Mouse (Mus musculus) cerebellum, adult 2 months (tissue): Measurements from ENCODE around the gene Fbxo22.

Experiments
- CTCF ChIP-seq: fragments of 200-500 bp; IDR thresholded peaks from 2 replicates; pipeline ENCODE4 v1.5.1; 2011; ENCODE audit warnings: low read depth, mild to moderate bottlenecking, control low read depth, low read length, moderate library complexity, borderline replicate concordance; ENCODE audit not compliant: insufficient read depth
- POLR2A ChIP-seq: fragments of 200-500 bp; IDR thresholded peaks from 2 replicates; pipeline ENCODE4 v1.6.1; 2011; ENCODE audit warnings: low read length, control low read depth, borderline replicate concordance; ENCODE audit not compliant: insufficient read depth

GRCm38 (mm10) chr9:55231544-55231943 lies 22.8 kb downstream of the Fbxo22 start:
- TF ChIP-seq CTCF, result peak; percentile 94
- TF ChIP-seq POLR2A, result no peak
